Mouse (Mus musculus) C2C12 (cell line): ENCODE measurements around the gene Arhgap15. TPM values are rescaled to one million over a fixed set of nuclear protein-coding genes. Genes with fewer than 3 reads are reported as not detected.

Experiments
- H3K27me3 ChIP-seq: one replicate; pipeline ENCODE4 v1.6.1; 2011; ENCODE audit not compliant: control insufficient read depth, insufficient read depth, insufficient read length
- H3K36me3 ChIP-seq: one replicate; pipeline ENCODE4 v1.6.1; 2011; ENCODE audit not compliant: control insufficient read depth, insufficient read depth
- H3K4me3 ChIP-seq: one replicate; pipeline ENCODE4 v1.5.1; 2011; ENCODE audit warnings: mild to moderate bottlenecking, control low read depth; ENCODE audit not compliant: poor library complexity, insufficient read depth, severe bottlenecking
- H3K79me2 ChIP-seq: one replicate; pipeline ENCODE4 v1.6.1; 2011; ENCODE audit not compliant: control insufficient read depth, insufficient read depth
- H3K79me3 ChIP-seq: one replicate; pipeline ENCODE4 v1.6.1; 2011; ENCODE audit warnings: low read depth, control low read depth
- H3ac ChIP-seq: one replicate; pipeline ENCODE3; 2011; ENCODE audit warnings: low read depth; ENCODE audit not compliant: control insufficient read depth, insufficient read length
- CEBPB ChIP-seq: IDR thresholded peaks from one replicate; pipeline ENCODE4 v1.6.1; 2011; ENCODE audit warnings: low read depth, mild to moderate bottlenecking, control low read depth, moderate library complexity
- CTCF ChIP-seq: IDR thresholded peaks from one replicate; pipeline ENCODE4 v1.5.1; 2011; ENCODE audit not compliant: control insufficient read depth, insufficient read depth, insufficient read length
- FOSL1 ChIP-seq: IDR thresholded peaks from one replicate; pipeline ENCODE4 v1.8.0; 2011; ENCODE audit warnings: mild to moderate bottlenecking, low read length; ENCODE audit not compliant: poor library complexity, insufficient read depth, severe bottlenecking
- MAX ChIP-seq: IDR thresholded peaks from one replicate; pipeline ENCODE4 v1.6.1; 2011; ENCODE audit warnings: mild to moderate bottlenecking, control low read depth
- MYOD1 ChIP-seq: IDR thresholded peaks from one replicate; pipeline ENCODE4 v1.6.1; 2011; ENCODE audit warnings: low read depth; ENCODE audit not compliant: control insufficient read depth, insufficient read length
- MYOG ChIP-seq: IDR thresholded peaks from one replicate; pipeline ENCODE4 v1.6.1; 2011; ENCODE audit not compliant: control insufficient read depth, insufficient read length; ENCODE audit errors: extremely low read depth
- USF1 ChIP-seq: IDR thresholded peaks from one replicate; pipeline ENCODE4 v1.6.1; 2011; ENCODE audit warnings: low read depth, mild to moderate bottlenecking, control low read depth, moderate library complexity
- polyA plus RNA-seq: library from polyadenylated mRNA; unstranded; fragments of >200 nt; fragmentation: generic; extraction: Trizol; gene quantifications from one replicate; pipeline ENCODE4 v1.2.1, GENCODE M21; 2012; ENCODE audit warnings: missing spikeins

Arhgap15 gene
- polyA plus RNA-seq, 1 experiment = not detected

GRCm38 (mm10) chr2:43794700-43795099 lies 46.1 kb downstream of the Arhgap15 start:
- Histone ChIP-seq H3K79me3 (no peaks in the 10 kb centered on the region), H3K27me3 (no peaks in the 10 kb centered on the region), H3K4me3 (no peak overlapping the region), H3ac (no peak overlapping the region), H3K36me3 (no peaks in the 10 kb centered on the region), H3K79me2 (no peaks in the 10 kb centered on the region)
- no peak for TF ChIP-seq MAX

GRCm38 (mm10) chr2:43796448-43796847 lies 47.8 kb downstream of the Arhgap15 start:
- TF ChIP-seq CTCF (no peak), MYOG (no peak), USF1 (no peak), MAX (no peak), FOSL1 (no peak), MYOD1 (no peak), CEBPB (no peak)
- Histone ChIP-seq H3K79me3 (no peaks in the 10 kb centered on the region), H3ac (no peak overlapping the region), H3K4me3 (no peak overlapping the region), H3K79me2 (no peaks in the 10 kb centered on the region), H3K36me3 (no peaks in the 10 kb centered on the region), H3K27me3 (no peaks in the 10 kb centered on the region)

- Histone ChIP-seq H3K79me2 (no peaks in the 10 kb centered on the region), H3K27me3 (no peaks in the 10 kb centered on the region), H3K4me3 (no peak overlapping the region), H3K36me3 (no peaks in the 10 kb centered on the region), H3ac (no peak overlapping the region), H3K79me3 (no peaks in the 10 kb centered on the region)
- TF ChIP-seq USF1 = no peak
- TF ChIP-seq MYOG = no peak
- no peak for TF ChIP-seq FOSL1
- no peak for TF ChIP-seq MAX
- no peak for TF ChIP-seq MYOD1
- no peak for TF ChIP-seq CEBPB
- TF ChIP-seq CTCF = no peak
These were observed 57.5 kb downstream of the Arhgap15 start for GRCm38 (mm10) chr2:43805960-43806744.

DNA sequence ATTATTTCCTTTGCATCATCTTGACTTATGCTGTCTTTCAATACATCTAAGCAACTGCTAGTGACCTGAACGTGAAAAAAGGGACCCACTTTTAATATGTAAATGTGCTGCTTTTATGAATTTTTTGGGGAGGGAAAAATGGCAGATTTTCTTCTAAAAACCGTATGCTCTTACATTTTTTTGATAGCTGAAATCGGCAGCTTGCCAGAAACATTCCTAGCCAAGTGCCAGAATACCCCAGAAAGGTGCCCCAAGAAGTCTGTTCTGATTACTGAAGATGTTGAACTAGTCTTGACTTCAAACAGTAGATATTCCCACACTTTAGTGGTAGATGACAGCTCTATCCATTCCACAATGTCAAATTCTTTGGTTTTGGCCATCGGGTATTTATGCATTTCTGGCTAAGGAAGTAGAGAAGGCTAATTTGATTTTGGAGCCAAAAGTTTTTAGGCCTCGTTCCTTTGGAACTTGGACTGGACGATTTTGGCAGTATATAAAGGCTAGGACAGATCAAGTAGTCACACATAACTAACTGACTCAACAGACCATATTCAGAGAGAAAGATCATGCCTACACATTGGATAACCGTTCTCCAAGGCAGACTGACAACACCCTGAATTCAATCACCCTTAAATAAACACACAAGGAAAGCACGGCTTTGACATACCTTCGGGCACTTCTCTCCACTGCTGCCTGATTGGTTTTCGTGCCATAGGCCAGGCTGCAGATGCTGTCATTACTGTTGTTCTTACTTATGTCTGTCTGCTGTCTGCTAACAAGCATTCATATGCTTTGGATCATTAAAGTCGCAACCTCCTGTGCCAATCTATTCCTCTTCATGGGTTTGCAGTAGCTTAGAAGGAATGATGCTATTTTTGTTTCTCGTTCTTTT lies 67.5 kb downstream of the Arhgap15 start:
- Histone ChIP-seq H3K27me3 (no peaks in the 10 kb centered on the region), H3K4me3 (no peak overlapping the region), H3K79me2 (no peaks in the 10 kb centered on the region), H3ac (no peak overlapping the region), H3K36me3 (no peaks in the 10 kb centered on the region), H3K79me3 (no peaks in the 10 kb centered on the region)
- TF ChIP-seq FOSL1 (no peak), MYOG (no peak), USF1 (no peak), CEBPB (no peak), CTCF (no peak), MAX (no peak), MYOD1 (no peak)

GRCm38 (mm10) chr2:43816788-43817581 lies 68.4 kb downstream of the Arhgap15 start:
- Histone ChIP-seq H3ac (no peak overlapping the region), H3K79me2 (no peaks in the 10 kb centered on the region), H3K79me3 (no peaks in the 10 kb centered on the region), H3K4me3 (no peak overlapping the region), H3K27me3 (no peaks in the 10 kb centered on the region), H3K36me3 (no peaks in the 10 kb centered on the region)
- TF ChIP-seq FOSL1 (no peak), USF1 (no peak), MYOG (no peak), CEBPB (no peak), MYOD1 (no peak), CTCF (no peak), MAX (no peak)

- TF ChIP-seq MYOD1 (no peak), CEBPB (no peak), CTCF (no peak), FOSL1 (no peak), MYOG (no peak), USF1 (no peak), MAX (no peak)
- Histone ChIP-seq H3K27me3 (no peaks in the 10 kb centered on the region), H3K36me3 (no peaks in the 10 kb centered on the region), H3ac (no peak overlapping the region), H3K79me3 (no peaks in the 10 kb centered on the region), H3K79me2 (no peaks in the 10 kb centered on the region), H3K4me3 (no peak overlapping the region)
These were observed 87.3 kb downstream of the Arhgap15 start for GRCm38 (mm10) chr2:43835931-43836330.
